Mouse (Mus musculus) adrenal gland, adult 18-20 months (tissue): ENCODE measurements around the gene Snapc5. TPM values are rescaled to one million over a fixed set of nuclear protein-coding genes. Genes with fewer than 3 reads are reported as not detected.
"Not testable (repeated sequence)": the region's sequence is repeated elsewhere in the genome, so short reads cannot be mapped to it uniquely, and the experiment has no call there.

ENCODE experiments used
- DNase-seq, 2 experiments: peaks; one replicate each; pipeline ENCODE4 v3.0.0; 2021 to 2022; ENCODE audit warnings: low spot score in 2 of 2
- long read RNA-seq, 2 experiments: library from polyadenylated mRNA; stranded (forward); transcript quantifications; one replicate each; pipeline ENCODE4 v2.0.0; 2021
- total RNA-seq, 2 experiments: library from RNA; stranded (reverse); gene quantifications; 1 replicate in 1 of 2; 2 replicates in 1 of 2; pipeline ENCODE4 v1.2.3; 2021

Gene Snapc5
- 10 to 100 TPM; 23.2 to 25.0 TPM for total RNA-seq
- long read RNA-seq, experiment 1, partial matches to known transcripts, result 0 of 4 reads
- long read RNA-seq, experiment 1, other reads (novel, unspliced or antisense), result 1 of 4 reads
- long read RNA-seq, experiment 2, transcript Snapc5-201 (3 exons, 1,228 nt), result major isoform, 38 of 43 reads
- long read RNA-seq, experiment 2, partial matches to known transcripts, result 1 of 43 reads
- long read RNA-seq, experiment 2, other reads (novel, unspliced or antisense), result 4 of 43 reads

GRCm38 (mm10) chr9:64178974-64179646 is at the start of gene Snapc5:
Snapc5 (plus strand) TSS chr9:64179274.
- peak; percentile 85 for DNase-seq

DNA sequence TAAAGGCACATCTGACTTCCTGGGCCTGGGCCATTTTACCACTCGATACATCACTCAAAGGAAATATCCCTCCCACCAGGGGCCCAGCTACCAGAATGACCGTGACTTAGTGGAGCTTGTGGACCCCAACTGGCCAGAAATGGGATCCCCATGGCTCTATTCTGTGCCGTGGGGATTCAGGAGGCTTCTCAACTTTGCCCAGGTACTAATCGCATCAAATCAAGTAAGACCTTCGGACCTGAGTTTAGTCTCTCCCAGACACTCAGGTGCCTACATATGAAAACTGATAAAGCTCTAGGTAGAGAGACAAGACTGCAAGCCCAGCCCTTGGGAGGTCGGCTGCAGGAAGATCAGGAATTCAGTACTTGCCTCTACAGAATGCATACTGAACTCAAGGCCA is 47.5 kb upstream of the Snapc5 start:
- no peak for DNase-seq

DNA sequence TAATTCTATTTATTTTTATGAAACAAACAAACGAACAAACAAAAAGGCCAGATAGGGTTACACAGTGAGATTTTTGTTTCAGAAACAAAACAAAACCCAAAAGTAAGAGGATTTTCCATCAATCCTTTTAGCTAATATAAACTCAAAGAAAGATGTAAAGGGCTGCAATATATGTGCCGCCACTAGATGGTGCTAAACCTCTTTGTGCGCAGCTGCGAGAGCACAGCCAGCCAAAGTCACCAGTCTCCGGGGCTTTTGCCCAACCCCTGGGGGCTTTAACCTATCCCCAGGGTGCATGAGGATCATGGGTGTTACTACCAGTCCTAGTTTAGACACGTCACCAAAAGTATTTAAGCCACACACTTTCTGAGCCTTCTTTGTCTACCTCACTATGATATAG is 40.2 kb upstream of the Snapc5 start:
- DNase-seq, result peak; percentile 45 to 53

DNA sequence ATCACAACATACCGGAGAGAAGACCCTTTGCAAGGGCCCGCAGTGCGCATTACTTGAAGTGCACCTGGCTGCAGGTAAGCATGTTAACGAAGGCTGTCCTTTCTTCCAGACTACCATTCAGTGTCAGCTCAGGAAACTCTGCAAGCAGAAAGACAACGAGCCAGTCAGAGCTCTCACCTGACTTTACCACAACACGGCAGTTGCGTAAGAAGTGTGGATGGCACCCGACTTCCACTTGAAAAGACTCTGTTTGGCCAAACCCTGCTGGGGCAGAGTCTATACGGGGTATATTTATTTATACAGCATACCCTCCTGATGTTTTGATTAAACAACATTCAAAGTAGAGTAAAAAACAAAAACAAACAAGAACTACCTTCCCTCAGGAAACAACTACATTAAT is 39.2 kb upstream of the Snapc5 start:
- no peak for DNase-seq

DNA sequence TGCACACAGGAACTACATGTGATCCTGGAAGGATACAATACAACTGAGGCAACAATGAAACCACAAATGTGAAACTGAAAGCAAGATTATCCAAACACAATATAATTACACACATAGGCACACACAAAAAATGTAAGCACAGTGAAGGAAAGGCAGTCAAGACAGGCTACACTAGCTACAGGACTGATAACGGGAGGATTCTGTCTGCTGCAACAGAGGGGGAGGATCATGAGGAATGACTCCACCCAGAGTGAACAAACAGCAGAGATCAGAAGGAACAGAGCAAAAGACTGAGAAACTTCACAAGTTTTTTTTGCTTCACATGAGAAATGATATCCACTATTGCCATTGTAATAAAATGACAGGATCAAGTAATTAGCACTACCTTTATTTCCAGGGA is 22.4 kb upstream of the Snapc5 start:
- DNase-seq, result no peak

DNA sequence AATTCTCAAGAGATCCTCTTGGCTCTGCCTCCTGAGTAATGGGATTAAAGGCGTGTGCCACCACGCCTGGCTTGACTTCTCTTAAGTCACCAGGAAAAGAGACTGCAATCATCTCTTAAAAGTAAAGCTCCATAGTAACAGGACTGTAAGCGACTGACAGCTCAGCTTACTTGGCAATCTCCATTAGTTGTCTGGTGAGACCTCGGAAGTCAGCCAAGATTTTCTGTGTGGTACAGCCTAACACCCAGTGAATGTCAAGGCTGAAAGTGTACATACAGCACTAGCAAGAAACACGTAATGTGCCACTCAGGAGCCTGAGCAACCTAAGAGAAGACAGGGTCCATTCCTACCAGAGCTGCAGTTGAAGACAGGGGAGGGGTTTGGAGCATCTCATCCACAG is 18.6 kb upstream of the Snapc5 start:
- DNase-seq, result peak in 1 of 2 experiments; percentile 33

DNA sequence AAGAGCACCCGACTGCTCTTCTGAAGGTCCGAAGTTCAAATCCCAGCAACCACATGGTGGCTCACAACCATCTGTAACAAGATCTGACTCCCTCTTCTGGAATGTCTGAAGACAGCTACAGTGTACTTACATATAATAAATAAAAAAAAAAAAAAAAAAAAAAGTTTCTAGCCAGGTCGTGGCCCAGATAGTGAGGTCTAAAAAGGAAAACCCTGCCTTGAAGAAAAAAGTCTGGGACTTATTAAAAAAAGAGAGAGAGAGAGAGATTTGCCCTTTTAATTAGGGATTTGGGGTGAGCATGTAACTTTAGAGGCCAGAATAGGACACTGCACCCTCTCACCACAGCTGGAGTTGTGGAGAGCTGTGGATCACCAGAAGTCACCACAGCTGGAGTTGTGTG is 9.1 kb upstream of the Snapc5 start:
- not testable (repeated sequence) for DNase-seq

DNA sequence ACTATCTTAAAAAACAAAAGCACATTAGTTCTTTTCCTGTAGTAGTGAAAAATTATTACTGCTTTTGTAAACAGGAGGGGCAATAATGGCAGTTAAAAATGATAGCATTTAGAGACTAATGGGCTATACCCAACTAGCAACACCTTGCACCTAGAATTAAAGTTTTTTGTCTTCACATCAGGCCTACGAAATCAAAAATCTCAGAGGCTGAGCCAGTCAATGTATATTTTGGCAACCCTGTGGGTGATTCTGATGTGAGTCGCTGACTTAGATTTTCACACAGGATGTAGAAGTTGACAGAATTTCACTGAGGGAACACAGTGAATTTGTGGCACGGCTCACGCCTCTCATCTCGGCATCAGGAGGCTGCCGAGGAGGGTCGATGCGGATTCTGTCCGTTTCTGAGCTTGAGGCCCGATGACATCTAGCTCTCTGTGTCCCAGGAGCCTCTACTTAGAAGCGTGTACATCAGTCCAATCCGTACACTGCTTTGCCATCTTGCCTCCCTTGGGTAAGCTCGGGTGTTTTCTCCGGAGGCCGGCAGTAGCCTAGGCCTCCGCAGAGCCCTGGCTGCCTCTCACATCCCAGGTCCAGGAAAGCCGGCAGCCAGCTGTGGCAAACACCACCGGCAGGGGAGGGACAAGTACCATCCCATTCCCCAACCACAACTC is 6.8 kb upstream of the Snapc5 start:
- DNase-seq, result no peak

DNA sequence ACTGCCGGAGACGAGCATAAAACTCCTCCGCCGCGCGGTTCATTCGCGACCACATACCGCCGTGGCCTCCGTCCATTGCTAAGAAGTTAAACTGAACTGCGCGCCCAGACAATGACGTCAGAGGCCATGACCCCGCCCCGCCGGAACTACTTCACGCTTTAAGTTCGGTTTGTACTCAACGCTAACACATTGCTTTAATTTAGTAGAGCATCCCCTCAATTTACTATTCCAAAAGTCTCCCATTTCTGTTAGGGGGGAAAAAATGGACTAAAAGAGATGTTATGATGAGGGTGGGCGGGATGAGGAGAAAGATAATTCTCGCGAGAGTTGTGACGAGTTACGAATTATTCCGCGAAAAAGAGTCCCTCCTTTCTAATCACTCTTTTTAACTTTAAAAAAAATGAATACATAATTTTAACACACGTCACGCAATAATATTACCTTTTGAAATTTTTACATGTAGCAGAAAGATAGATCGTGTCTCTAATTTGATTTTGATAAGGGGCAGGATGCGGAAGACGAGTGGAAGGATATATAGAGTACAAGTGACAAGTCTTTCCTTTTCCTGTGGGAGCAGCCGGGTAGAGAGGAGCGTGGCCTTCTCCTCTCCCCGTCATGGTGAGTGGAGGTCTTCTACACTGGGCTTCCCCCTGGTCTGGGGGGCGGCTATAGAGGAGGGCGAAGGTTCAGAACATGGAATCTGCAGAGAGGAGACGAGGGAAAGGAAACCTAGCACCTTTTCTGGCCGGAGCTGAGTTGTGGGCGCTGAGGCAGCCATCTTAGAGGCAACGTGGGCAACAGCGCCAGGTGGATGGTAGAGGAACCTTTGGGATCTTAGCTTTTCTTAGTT is 6.0 kb upstream of the Snapc5 start, which contains the start of the genes Zwilch and Rpl4:
Zwilch (minus strand) TSS at position 289 of the 850 bp plus-strand sequence.
Rpl4 (plus strand) TSS at position 560 of the 850 bp plus-strand sequence.
- peak; percentile 79 to 81 for DNase-seq

DNA sequence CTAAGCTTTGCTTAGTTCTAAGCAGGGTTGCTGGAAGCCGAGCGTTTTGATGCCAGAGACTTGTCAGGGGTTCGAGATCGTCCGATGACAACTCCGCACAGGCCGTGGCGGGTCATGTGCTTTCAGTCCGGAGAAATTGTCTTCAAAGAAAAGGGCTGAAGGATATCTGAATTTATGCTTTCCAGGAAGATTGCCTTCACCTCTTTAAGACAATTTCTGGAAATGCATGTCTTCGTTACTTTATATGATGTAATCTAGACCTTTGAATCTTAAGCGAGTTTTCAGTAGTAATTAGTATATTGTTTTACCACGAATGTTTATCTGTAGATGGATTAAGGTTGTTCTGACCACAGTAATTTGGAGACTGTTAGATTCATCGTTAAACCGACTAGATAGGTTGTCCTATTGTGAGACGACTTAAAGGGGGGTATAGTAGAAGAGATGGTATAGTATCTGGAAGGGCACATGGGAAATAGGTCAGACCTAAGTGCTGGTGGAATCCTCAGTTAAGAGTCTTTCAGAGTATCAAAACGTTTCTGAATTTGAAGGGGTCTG is 5.3 kb upstream of the Snapc5 start:
- no peak for DNase-seq

DNA sequence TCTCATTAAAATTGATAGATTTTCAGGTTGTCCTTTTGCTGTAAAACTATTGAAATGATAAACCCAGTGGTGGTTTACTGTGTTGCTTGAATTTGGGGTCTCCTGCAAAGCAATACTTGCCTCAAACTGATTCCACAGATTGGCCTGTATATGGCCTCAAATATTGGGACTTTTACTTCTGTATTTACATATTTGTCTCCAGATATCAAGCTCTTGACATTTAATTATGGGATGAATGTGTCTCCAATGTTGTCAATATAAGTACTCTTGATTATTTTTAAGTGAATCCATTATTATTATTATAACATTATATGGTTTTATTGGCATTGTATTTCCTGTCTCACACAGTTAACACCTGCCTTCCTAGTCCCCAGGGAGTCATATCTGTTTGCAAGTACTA is 4.7 kb upstream of the Snapc5 start:
- DNase-seq, result no peak

- no peak for DNase-seq
Observed at GRCm38 (mm10) chr9:64174766-64175165, 4.3 kb upstream of the Snapc5 start.

GRCm38 (mm10) chr9:64175378-64175777 is 3.7 kb upstream of the Snapc5 start:
- DNase-seq, result no peak

GRCm38 (mm10) chr9:64178610-64178973 is 482 bp upstream of the Snapc5 start:
- no peak for DNase-seq

- not testable (repeated sequence) for DNase-seq
Observed at GRCm38 (mm10) chr9:64183295-64183694, 4.2 kb downstream of the Snapc5 start.

DNA sequence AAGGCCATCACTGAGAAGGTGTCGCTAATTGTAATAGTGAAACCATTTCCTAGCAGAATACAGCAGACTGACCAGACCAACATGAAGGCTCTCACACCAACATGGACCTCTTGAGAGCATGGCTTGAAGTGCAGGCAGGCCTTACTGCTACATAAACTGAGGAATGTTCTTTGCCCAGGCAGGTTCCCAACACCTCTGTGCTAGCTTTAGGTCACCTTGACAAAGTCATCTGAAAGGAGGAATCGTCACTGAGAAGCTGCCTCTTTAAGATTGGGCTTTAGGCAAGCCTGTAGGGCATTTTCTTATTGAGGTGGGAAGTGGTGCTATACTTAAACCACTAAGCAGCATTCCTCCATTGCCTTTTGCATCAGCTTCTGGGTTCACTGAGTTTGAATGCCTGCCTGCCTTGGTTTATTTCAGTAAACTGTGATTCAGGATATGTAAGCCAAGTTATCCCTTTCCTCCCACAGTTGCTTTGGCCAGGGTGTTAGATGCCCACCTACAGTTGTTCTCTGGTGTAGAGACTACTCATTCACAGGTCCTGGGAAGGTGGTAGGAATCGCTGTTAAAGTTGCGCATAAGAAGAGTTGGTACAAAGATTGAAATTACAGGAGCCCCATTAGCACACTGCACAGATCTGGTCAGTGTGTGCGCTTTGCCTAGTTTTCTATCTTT is 5.2 kb downstream of the Snapc5 start:
- no peak for DNase-seq

GRCm38 (mm10) chr9:64193879-64194278 is 14.8 kb downstream of the Snapc5 start:
- peak in 1 of 2 experiments; percentile 11 for DNase-seq

DNA sequence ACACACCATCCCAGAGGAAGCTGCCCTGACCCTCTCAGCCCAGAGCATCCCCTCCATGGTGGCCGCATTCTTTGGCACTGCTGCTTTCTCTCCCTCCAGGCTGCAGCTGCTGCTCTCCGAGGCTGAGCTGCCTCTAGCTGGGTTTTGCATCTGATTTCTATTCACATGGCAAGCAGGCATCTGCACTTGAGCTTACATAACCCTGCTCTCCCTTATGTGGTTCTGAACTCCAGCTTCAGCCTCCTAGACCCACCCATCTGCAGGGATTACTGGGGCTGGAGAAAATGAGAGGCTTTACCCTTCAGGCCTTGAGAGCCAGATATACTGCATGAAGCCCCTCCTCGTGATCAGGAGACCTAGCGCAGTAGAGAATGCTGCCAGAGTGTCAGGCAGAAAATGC is 16.5 kb downstream of the Snapc5 start:
- DNase-seq, result no peak

DNA sequence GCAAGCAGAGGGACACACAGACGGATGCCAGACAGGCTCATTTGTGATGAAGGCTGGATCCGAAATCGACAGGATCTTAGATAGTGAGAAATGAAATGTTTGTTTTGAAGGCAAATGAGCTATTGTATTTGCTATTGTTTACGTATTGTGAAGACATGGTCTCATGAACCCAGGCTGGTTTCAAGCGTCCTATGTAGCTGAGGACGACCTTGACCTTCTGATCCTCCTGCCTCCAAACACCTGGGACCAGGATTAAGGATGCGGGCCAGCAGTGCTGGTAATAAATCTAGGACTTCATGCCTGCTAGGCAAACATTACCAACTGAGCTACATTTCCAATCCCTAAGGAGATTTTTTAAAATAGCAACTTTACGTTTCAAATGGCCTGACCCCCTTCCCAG is 18.4 kb downstream of the Snapc5 start:
- DNase-seq, result no peak

GRCm38 (mm10) chr9:64198068-64198762 is 19.1 kb downstream of the Snapc5 start:
- no peak for DNase-seq
